Mouse (Mus musculus) E14TG2a.4 (cell line): ENCODE data around the gene Medag.
A peak's percentile ranks its signal among the peaks of the same experiment; 100 is the strongest.

Experiments used
- H3K27me3 ChIP-seq: 2 replicates; pipeline ENCODE4 v1.6.1; 2014; ENCODE audit warnings: low read length, control low read depth; ENCODE audit not compliant: insufficient read depth
- H3K36me3 ChIP-seq: 2 replicates; pipeline ENCODE4 v1.6.1; 2014; ENCODE audit warnings: low read length, control low read depth; ENCODE audit not compliant: insufficient read depth
- H3K4me1 ChIP-seq: replicated peaks from 2 replicates; pipeline ENCODE4 v1.6.1; 2014; ENCODE audit warnings: low read depth, low read length, control low read depth
- H3K4me3 ChIP-seq: replicated peaks from 2 replicates; pipeline ENCODE4 v1.5.1; 2014; ENCODE audit warnings: mild to moderate bottlenecking, low read length
- H3K9me3 ChIP-seq: 2 replicates; pipeline ENCODE4 v1.6.1; 2014; ENCODE audit warnings: low read length, control low read depth
- CTCF ChIP-seq: conservative IDR thresholded peaks from 2 replicates; pipeline ENCODE4 v1.5.1; 2014; ENCODE audit warnings: low read length
- NANOG ChIP-seq: IDR thresholded peaks from 2 replicates; pipeline ENCODE4 v1.6.1; 2014; ENCODE audit warnings: borderline replicate concordance, low read length, mixed read lengths
- POU5F1 ChIP-seq: IDR thresholded peaks from 2 replicates; pipeline ENCODE4 v1.6.1; 2014; ENCODE audit warnings: low read length, borderline replicate concordance

Gene Medag

DNA sequence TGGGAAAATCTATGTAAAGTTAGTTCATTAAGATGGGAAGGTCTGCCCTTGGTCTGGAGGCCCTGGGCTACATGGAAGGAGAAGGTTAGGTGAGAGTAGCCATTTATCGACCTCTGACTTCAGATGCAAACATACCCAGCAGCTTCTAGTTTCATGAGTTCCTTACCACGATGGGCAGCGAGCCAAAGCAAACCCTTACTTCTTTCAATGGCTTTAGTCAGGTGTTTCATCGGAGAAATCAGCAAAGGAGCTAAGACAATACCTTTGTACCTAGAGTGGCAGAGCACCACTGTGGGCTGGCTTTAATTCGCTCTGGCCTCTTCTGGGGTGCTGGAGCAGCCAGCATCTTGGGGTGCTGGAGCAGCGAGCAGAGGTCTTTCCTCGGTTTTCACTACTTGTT is 22.1 kb downstream of the Medag start:
- Histone ChIP-seq H3K27me3 (peaks cover 5% of the 10 kb centered on the region; the same call in 1 of the 2 replicates), H3K36me3 (no peaks in the 10 kb centered on the region), H3K4me1 (peaks cover 20% of the 10 kb centered on the region), H3K9me3 (no peaks in the 10 kb centered on the region), H3K4me3 (no peak overlapping the region)
- no peak for TF ChIP-seq CTCF
- no peak for TF ChIP-seq POU5F1
- TF ChIP-seq NANOG = no peak

DNA sequence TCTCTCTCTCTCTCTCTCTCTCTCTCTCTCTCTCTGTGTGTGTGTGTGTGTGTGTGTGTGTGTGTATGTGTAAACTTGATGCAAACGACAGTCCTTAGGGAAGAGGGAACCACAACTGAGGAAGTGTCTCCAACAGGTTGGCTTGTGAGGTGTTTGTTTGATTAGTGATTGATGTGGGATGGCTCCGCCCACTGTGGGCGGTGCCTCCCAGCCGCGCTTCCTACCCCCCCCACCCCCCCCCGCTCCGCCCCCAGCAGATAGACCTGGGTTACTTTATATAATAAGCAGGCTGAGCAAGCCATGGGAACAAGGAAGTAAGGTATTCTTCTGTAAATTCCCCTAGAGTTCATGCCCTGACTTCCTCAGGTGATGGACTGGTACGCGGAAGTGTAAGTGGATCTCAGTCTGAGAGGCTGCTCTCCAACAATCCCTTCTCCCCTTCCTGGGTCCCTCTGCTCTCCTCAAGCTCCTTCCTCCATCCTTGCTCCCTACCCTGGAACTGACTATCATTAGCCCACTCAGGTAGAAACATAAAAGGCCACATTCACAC is 22.7 kb downstream of the Medag start:
- H3K36me3 ChIP-seq = no peaks in the 10 kb centered on the region
- peaks cover 20% of the 10 kb centered on the region for H3K4me1 ChIP-seq
- TF ChIP-seq POU5F1 = no peak
- TF ChIP-seq NANOG = no peak
- TF ChIP-seq CTCF = no peak
- no peak overlapping the region for H3K4me3 ChIP-seq
- no peaks in the 10 kb centered on the region for H3K9me3 ChIP-seq
- peaks cover 5% of the 10 kb centered on the region; the same call in 1 of the 2 replicates for H3K27me3 ChIP-seq

DNA sequence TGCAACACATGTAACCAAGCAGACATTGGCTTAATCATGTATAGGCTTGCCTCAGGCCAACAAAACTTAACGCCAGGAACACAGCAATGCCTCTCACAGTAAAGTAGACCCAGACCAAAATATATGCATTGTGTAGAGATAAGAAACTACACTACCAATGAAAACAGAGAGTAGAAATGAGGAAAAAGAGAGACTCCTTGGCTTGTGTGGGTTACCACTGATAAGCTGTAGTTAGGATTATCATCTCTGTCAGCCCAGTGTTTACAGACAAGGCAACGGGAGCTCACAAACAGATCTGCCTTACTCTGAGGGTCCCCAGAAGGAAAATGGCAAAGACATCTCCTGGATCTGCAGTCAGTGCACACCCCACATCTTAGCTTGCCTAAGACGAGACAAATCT is 25.0 kb downstream of the Medag start:
- H3K4me1 ChIP-seq = peaks cover 40% of the 10 kb centered on the region
- H3K36me3 ChIP-seq = no peaks in the 10 kb centered on the region
- no peak overlapping the region for H3K4me3 ChIP-seq
- no peak for TF ChIP-seq NANOG
- TF ChIP-seq POU5F1 = no peak
- H3K9me3 ChIP-seq = no peaks in the 10 kb centered on the region
- H3K27me3 ChIP-seq = peaks cover 16% of the 10 kb centered on the region

DNA sequence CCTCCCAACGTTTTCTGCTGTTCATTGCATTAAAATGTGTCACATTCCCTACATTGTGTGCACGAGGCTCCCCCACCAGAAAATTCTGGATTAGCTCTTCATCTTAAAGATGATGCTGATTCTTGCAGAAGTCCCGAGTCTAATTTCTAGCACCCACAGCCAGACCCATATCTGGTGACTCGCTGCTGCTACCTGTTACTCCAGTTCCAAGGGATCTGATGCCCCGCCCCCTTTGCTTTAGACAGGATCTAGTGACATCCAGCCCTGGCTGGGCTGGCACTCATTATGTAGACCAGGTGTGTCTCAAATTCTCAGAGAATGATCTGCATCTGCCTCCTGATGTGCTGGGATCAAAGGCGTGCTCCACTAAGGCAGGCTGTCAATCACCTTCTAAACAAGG is 25.6 kb downstream of the Medag start:
- peaks cover 20% of the 10 kb centered on the region for H3K27me3 ChIP-seq
- H3K36me3 ChIP-seq = no peaks in the 10 kb centered on the region
- no peaks in the 10 kb centered on the region for H3K9me3 ChIP-seq
- no peak for TF ChIP-seq NANOG
- no peak for TF ChIP-seq POU5F1
- TF ChIP-seq CTCF = no peak
- H3K4me1 ChIP-seq = peaks cover 44% of the 10 kb centered on the region
- no peak overlapping the region for H3K4me3 ChIP-seq

DNA sequence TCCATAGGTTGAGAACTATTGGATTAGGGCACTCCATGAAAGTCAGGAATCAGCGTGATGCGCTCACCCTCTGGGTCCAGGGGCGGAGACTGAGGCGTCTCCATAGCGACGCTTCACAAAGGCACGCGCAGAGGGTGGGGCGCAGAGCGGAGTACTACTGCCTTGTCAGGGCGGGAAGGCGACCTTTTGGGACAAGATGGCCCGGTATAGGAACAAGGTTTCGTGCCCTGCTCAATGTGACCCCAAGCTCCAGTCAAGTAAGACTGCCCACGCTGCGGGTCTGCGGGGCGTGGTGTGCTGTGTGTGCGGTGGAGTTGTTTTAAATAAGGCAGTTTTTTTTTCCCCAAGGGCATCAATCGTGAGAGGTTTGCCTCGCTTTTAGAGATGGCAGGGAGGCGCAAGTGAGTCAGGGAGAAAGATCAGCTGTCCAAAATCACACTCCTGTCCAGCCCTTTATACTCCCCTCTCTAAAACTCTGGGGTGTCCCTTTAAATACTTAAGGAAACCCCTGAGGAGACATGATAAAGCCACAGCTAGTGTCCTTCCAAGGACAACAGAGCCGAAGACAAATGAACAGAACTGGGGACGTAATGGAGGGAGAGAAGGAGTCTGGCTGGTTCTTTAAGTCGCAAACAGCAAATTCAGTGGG is 28.1 kb downstream of the Medag start, which contains the start of gene Tex26:
Gene Tex26 (plus strand): TSS at position 130 of the 649 bp plus-strand sequence.
- H3K36me3 ChIP-seq = no peaks in the 10 kb centered on the region
- H3K4me3 ChIP-seq = peak within 1 kb of the TSS; percentile 75
- H3K9me3 ChIP-seq = no peaks in the 10 kb centered on the region

DNA sequence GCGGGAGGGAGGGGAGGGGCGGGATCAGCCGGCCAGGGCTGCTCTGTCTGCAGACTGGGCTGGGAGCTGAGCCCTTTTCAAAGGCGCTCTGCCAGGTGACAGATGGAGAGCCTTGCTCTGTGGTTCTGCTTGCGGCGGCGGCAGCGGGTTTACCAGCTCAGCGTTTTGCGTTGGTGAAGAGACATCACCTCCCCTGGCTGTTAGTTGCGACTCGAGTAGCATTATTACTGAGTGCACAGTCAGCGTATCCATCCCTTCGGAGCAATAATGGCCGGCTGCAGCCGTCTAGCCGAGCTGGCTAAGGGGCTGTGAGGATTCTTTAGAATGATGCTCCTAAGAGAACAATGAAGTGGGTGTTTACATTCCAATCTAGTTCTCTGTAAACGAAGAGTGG is 28.6 kb downstream of the Medag start:
- no peaks in the 10 kb centered on the region for H3K36me3 ChIP-seq
- peak overlapping the region; percentile 75 for H3K4me3 ChIP-seq
- TF ChIP-seq POU5F1 = no peak
- TF ChIP-seq NANOG = no peak
- no peak for TF ChIP-seq CTCF
- no peaks in the 10 kb centered on the region for H3K9me3 ChIP-seq
- peaks cover 35% of the 10 kb centered on the region for H3K4me1 ChIP-seq
- H3K27me3 ChIP-seq = peaks cover 27% of the 10 kb centered on the region

More for the DNA sequence above, 28.1 kb downstream of the Medag start, which contains the start of gene Tex26:
- peaks cover 35% of the 10 kb centered on the region for H3K4me1 ChIP-seq
- TF ChIP-seq POU5F1 (no peak), CTCF (no peak), NANOG (no peak)
- peaks cover 24% of the 10 kb centered on the region for H3K27me3 ChIP-seq

DNA sequence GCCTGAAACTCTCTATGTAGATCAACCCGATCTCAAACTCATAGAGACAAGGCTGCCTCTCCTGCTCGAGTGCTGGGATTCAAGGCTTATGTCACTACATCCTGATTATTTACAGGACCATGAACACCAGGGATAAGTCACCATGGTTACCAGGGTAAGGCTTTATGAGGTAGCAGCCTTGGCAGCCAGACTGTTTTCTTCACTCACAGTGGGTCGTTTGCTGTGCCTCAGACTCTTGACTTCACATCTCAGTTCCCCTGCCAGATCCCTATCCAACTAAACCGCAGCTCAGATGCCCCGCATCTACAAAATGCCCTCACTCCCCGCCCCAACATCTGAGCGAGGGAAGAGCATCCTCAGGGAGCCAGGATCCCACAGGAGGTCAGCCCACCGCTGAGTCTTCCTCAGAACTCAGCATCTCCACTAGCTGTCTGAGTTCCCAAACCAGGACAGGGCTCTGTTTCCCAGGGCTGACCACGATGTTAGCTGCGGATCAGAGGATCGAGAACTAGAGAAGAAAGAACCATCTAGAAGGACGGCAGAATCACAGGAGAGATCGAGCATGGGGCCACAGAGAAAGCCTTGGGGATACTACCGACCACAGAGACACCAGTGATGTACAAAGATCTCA is 30.2 kb downstream of the Medag start:
- TF ChIP-seq POU5F1 (no peak), CTCF (no peak), NANOG (no peak)
- no peaks in the 10 kb centered on the region for H3K9me3 ChIP-seq
- H3K4me3 ChIP-seq = no peak overlapping the region
- H3K4me1 ChIP-seq = peaks cover 35% of the 10 kb centered on the region
- H3K36me3 ChIP-seq = no peaks in the 10 kb centered on the region
- peaks cover 22% of the 10 kb centered on the region for H3K27me3 ChIP-seq

DNA sequence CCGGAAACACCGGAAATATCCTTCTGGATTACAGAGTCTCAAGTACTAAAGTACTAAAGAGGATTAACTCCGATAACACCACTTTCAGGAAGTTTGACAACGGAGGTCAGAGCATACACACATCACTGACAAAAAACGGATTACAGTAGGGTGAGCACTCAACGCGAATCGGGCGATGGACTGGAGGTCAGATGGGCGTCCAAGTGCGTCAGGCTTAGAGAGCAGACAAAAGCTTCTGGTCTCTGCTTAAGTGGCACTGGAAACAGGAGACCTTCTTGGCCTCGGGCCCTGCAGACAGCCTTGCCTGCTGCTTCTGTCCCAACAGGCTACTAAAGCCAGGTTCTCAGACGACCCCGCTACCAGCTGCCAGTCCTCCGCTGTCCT is 30.7 kb downstream of the Medag start:
- Histone ChIP-seq H3K9me3 (no peaks in the 10 kb centered on the region), H3K36me3 (no peaks in the 10 kb centered on the region), H3K4me1 (peaks cover 32% of the 10 kb centered on the region), H3K4me3 (no peak overlapping the region), H3K27me3 (peaks cover 22% of the 10 kb centered on the region)
- no peak for TF ChIP-seq NANOG

DNA sequence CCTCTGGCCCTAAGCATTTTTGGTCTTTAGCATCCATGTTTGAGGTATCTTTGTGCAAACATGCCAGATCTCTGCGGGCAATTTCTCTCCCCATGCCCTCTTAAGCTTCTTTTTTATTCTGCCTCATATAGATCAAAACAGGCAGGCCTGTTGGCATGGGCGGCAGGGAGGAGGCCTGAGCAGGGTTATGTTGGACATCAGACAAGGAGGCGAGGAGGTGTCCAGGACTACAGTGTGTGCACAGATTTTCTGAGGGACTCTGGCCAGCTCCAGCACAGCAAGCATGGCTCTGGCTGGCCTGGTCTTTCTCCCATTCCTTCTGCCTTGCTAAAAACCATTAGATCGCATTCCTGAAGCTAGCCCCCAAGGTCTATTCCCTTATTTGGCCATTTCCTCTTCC is 32.9 kb downstream of the Medag start:
- Histone ChIP-seq H3K4me3 (no peak overlapping the region), H3K27me3 (peaks cover 22% of the 10 kb centered on the region)

More for the DNA sequence above, 32.9 kb downstream of the Medag start:
- Histone ChIP-seq H3K9me3 (no peaks in the 10 kb centered on the region), H3K36me3 (no peaks in the 10 kb centered on the region), H3K4me1 (peaks cover 22% of the 10 kb centered on the region)
- no peak for TF ChIP-seq POU5F1
- TF ChIP-seq CTCF = no peak
- TF ChIP-seq NANOG = no peak
